Mouse (Mus musculus): ENCODE measurements around the gene Wnt7a. TPM values are rescaled to one million over a fixed set of nuclear protein-coding genes. Genes with fewer than 3 reads are reported as not detected.

Wnt7a gene
- 0.05 TPM in 1 of 2 replicates, not detected in the other for polyA plus RNA-seq (2014; fragmentation: Nextera tagmentation; extraction: Ambion mirVana)

- H3K36me3 ChIP-seq (ENCODE audit: control insufficient read depth, insufficient read depth, low read length), result no peaks in the 10 kb centered on the region
- no peaks in the 10 kb centered on the region for H3K9me3 ChIP-seq (ENCODE audit: control insufficient read depth, low read length)
- peak; percentile 38 for ATAC-seq (replicated peaks; ENCODE audit: low FRiP score, low TSS enrichment, low read depth)
- no peak within 1 kb of the TSS for H3K27ac ChIP-seq (ENCODE audit: low read depth)
- peak within 1 kb of the TSS; percentile 85 for H3K4me2 ChIP-seq (ENCODE audit: low read length)
- peaks cover 66% of the 10 kb centered on the region for H3K27me3 ChIP-seq (replicated peaks; ENCODE audit: control insufficient read depth, insufficient read depth, low read length)
- peak within 1 kb of the TSS; percentile 39 for H3K4me3 ChIP-seq (ENCODE audit: low read depth, low read length)
- no peak within 1 kb of the TSS for H3K9ac ChIP-seq (ENCODE audit: low read length)
- H3K4me1 ChIP-seq (replicated peaks; ENCODE audit: control insufficient read depth, insufficient read depth, low read length), result peaks cover 2% of the 10 kb centered on the region; the same call in 1 of the 2 replicates
- 1% methylated on average over 51 of the region's 51 CpGs for WGBS
- peak; percentile 71 for DNase-seq (ENCODE audit: low spot score)
Measured at GRCm38 (mm10) chr6:91410961-91411368, at the start of gene Wnt7a. Gene Wnt7a, minus strand, starts transcription at chr6:91411363.

- Histone ChIP-seq H3K4me3 (ENCODE audit: low read depth, low read length) (no peak overlapping the region), H3K36me3 (ENCODE audit: control insufficient read depth, insufficient read depth, low read length) (peaks cover 22% of the 10 kb centered on the region), H3K27ac (ENCODE audit: low read depth) (no peak overlapping the region), H3K4me2 (ENCODE audit: low read length) (no peak overlapping the region), H3K4me1 (replicated peaks; ENCODE audit: control insufficient read depth, insufficient read depth, low read length) (no peaks in the 10 kb centered on the region), H3K27me3 (replicated peaks; ENCODE audit: control insufficient read depth, insufficient read depth, low read length) (no peaks in the 10 kb centered on the region), H3K9me3 (ENCODE audit: control insufficient read depth, low read length) (no peaks in the 10 kb centered on the region), H3K9ac (ENCODE audit: low read length) (no peak overlapping the region)
- no peak for DNase-seq (ENCODE audit: low spot score)
- no peak for ATAC-seq (replicated peaks; ENCODE audit: low FRiP score, low TSS enrichment, low read depth)
- WGBS, result 90% methylated on average over 1 of the region's 1 CpGs
Measured at GRCm38 (mm10) chr6:91459471-91459870, 48.3 kb upstream of the Wnt7a start.

- Histone ChIP-seq H3K4me2 (ENCODE audit: low read length) (no peak overlapping the region), H3K27ac (ENCODE audit: low read depth) (no peak overlapping the region), H3K9me3 (ENCODE audit: control insufficient read depth, low read length) (no peaks in the 10 kb centered on the region), H3K4me3 (ENCODE audit: low read depth, low read length) (no peak overlapping the region), H3K36me3 (ENCODE audit: control insufficient read depth, insufficient read depth, low read length) (no peaks in the 10 kb centered on the region), H3K27me3 (replicated peaks; ENCODE audit: control insufficient read depth, insufficient read depth, low read length) (no peaks in the 10 kb centered on the region), H3K4me1 (replicated peaks; ENCODE audit: control insufficient read depth, insufficient read depth, low read length) (no peaks in the 10 kb centered on the region), H3K9ac (ENCODE audit: low read length) (no peak overlapping the region)
- 42% methylated on average over 5 of the region's 5 CpGs for WGBS
- ATAC-seq (replicated peaks; ENCODE audit: low FRiP score, low TSS enrichment, low read depth) (no peak), DNase-seq (ENCODE audit: low spot score) (no peak)
Measured at GRCm38 (mm10) chr6:91454546-91454945, 43.4 kb upstream of the Wnt7a start.

- no peaks in the 10 kb centered on the region for H3K4me1 ChIP-seq (replicated peaks; ENCODE audit: control insufficient read depth, insufficient read depth, low read length)
- no peaks in the 10 kb centered on the region for H3K27me3 ChIP-seq (replicated peaks; ENCODE audit: control insufficient read depth, insufficient read depth, low read length)
- no peaks in the 10 kb centered on the region for H3K36me3 ChIP-seq (ENCODE audit: control insufficient read depth, insufficient read depth, low read length)
- H3K9ac ChIP-seq (ENCODE audit: low read length), result no peak overlapping the region
- H3K27ac ChIP-seq (ENCODE audit: low read depth), result no peak overlapping the region
- no peak for DNase-seq (ENCODE audit: low spot score)
- no peaks in the 10 kb centered on the region for H3K9me3 ChIP-seq (ENCODE audit: control insufficient read depth, low read length)
- no peak for ATAC-seq (replicated peaks; ENCODE audit: low FRiP score, low TSS enrichment, low read depth)
- 74% methylated on average over 1 of the region's 1 CpGs for whole genome bisulfite sequencing
- no peak overlapping the region for H3K4me2 ChIP-seq (ENCODE audit: low read length)
- no peak overlapping the region for H3K4me3 ChIP-seq (ENCODE audit: low read depth, low read length)
Measured at GRCm38 (mm10) chr6:91452056-91452455, 40.9 kb upstream of the Wnt7a start.

- no peak overlapping the region for H3K9ac ChIP-seq (ENCODE audit: low read length)
- H3K4me3 ChIP-seq (ENCODE audit: low read depth, low read length), result no peak overlapping the region
- no peaks in the 10 kb centered on the region for H3K4me1 ChIP-seq (replicated peaks; ENCODE audit: control insufficient read depth, insufficient read depth, low read length)
- DNase-seq (ENCODE audit: low spot score), result no peak
- H3K4me2 ChIP-seq (ENCODE audit: low read length), result no peak overlapping the region
- no peaks in the 10 kb centered on the region for H3K27me3 ChIP-seq (replicated peaks; ENCODE audit: control insufficient read depth, insufficient read depth, low read length)
- no peaks in the 10 kb centered on the region for H3K36me3 ChIP-seq (ENCODE audit: control insufficient read depth, insufficient read depth, low read length)
- ATAC-seq (replicated peaks; ENCODE audit: low FRiP score, low TSS enrichment, low read depth), result no peak
- no peaks in the 10 kb centered on the region for H3K9me3 ChIP-seq (ENCODE audit: control insufficient read depth, low read length)
- no peak overlapping the region for H3K27ac ChIP-seq (ENCODE audit: low read depth)
- WGBS, result 54% methylated on average over 3 of the region's 3 CpGs
Measured at GRCm38 (mm10) chr6:91449472-91450225, 38.5 kb upstream of the Wnt7a start.

- no peak overlapping the region for H3K27ac ChIP-seq (ENCODE audit: low read depth)
- no peak for DNase-seq (ENCODE audit: low spot score)
- 74% methylated on average over 3 of the region's 3 CpGs for WGBS
- H3K36me3 ChIP-seq (ENCODE audit: control insufficient read depth, insufficient read depth, low read length), result no peaks in the 10 kb centered on the region
- no peak overlapping the region for H3K9ac ChIP-seq (ENCODE audit: low read length)
- no peak for ATAC-seq (replicated peaks; ENCODE audit: low FRiP score, low TSS enrichment, low read depth)
- no peaks in the 10 kb centered on the region; the same call in 1 of the 2 replicates for H3K4me1 ChIP-seq (replicated peaks; ENCODE audit: control insufficient read depth, insufficient read depth, low read length)
- H3K9me3 ChIP-seq (ENCODE audit: control insufficient read depth, low read length), result no peaks in the 10 kb centered on the region
- H3K27me3 ChIP-seq (replicated peaks; ENCODE audit: control insufficient read depth, insufficient read depth, low read length), result no peaks in the 10 kb centered on the region
- H3K4me3 ChIP-seq (ENCODE audit: low read depth, low read length), result no peak overlapping the region
- no peak overlapping the region for H3K4me2 ChIP-seq (ENCODE audit: low read length)
Measured at GRCm38 (mm10) chr6:91445316-91445715, 34.2 kb upstream of the Wnt7a start.

GRCm38 (mm10) chr6:91441145-91441662 is 30.0 kb upstream of the Wnt7a start:
- H3K27ac ChIP-seq (ENCODE audit: low read depth), result peak overlapping the region; percentile 54
- WGBS, result 3% methylated on average over 19 of the region's 19 CpGs
- H3K4me2 ChIP-seq (ENCODE audit: low read length), result peak overlapping the region; percentile 97

GRCm38 (mm10) chr6:91440474-91441144 is 29.4 kb upstream of the Wnt7a start:
- Histone ChIP-seq H3K4me3 (ENCODE audit: low read depth, low read length) (peak overlapping the region; percentile 62), H3K27ac (ENCODE audit: low read depth) (peak overlapping the region; percentile 54), H3K27me3 (replicated peaks; ENCODE audit: control insufficient read depth, insufficient read depth, low read length) (peaks cover 10% of the 10 kb centered on the region), H3K9me3 (ENCODE audit: control insufficient read depth, low read length) (no peaks in the 10 kb centered on the region), H3K4me2 (ENCODE audit: low read length) (peak overlapping the region; percentile 97), H3K36me3 (ENCODE audit: control insufficient read depth, insufficient read depth, low read length) (no peaks in the 10 kb centered on the region), H3K9ac (ENCODE audit: low read length) (peak overlapping the region; percentile 65), H3K4me1 (replicated peaks; ENCODE audit: control insufficient read depth, insufficient read depth, low read length) (no peaks in the 10 kb centered on the region; the same call in 1 of the 2 replicates)
- peak; percentile 99 for DNase-seq (ENCODE audit: low spot score)
- peak; percentile 96 for ATAC-seq (replicated peaks; ENCODE audit: low FRiP score, low TSS enrichment, low read depth)
- WGBS, result 2% methylated on average over 30 of the region's 30 CpGs

More at GRCm38 (mm10) chr6:91441145-91441662, 30.0 kb upstream of the Wnt7a start:
- H3K4me1 ChIP-seq (replicated peaks; ENCODE audit: control insufficient read depth, insufficient read depth, low read length), result no peaks in the 10 kb centered on the region; the same call in 1 of the 2 replicates
- H3K9ac ChIP-seq (ENCODE audit: low read length), result peak overlapping the region; percentile 65
- H3K27me3 ChIP-seq (replicated peaks; ENCODE audit: control insufficient read depth, insufficient read depth, low read length), result peaks cover 10% of the 10 kb centered on the region
- no peaks in the 10 kb centered on the region for H3K36me3 ChIP-seq (ENCODE audit: control insufficient read depth, insufficient read depth, low read length)
- ATAC-seq (replicated peaks; ENCODE audit: low FRiP score, low TSS enrichment, low read depth) (peak; percentile 69), DNase-seq (ENCODE audit: low spot score) (peak; percentile 70)
- H3K4me3 ChIP-seq (ENCODE audit: low read depth, low read length), result peak overlapping the region; percentile 62
- no peaks in the 10 kb centered on the region for H3K9me3 ChIP-seq (ENCODE audit: control insufficient read depth, low read length)

Data from intestine, embryonic 14.5 days (tissue).